Mouse (Mus musculus): ENCODE data around the gene Gm11985. TPM values are rescaled to one million over a fixed set of nuclear protein-coding genes. Genes with fewer than 3 reads are reported as not detected.

Gm11985 gene
- total and polyA plus RNA-seq, 3 experiments = not detected

- no peaks in the 10 kb centered on the region for H3K36me3 ChIP-seq (replicated peaks in 1 of 2; ENCODE audit: control insufficient read depth in 1 of 2, insufficient read depth in 1 of 2, low read length in 1 of 2)
- peaks cover 2% of the 10 kb centered on the region for H3K9me3 ChIP-seq (replicated peaks; ENCODE audit: low read length)
- in situ Hi-C loops (cut with MboI; ENCODE audit: low pct_ligation_motif_present, low pct_unique_long_range_greater_than_20kb, low sequenced_read_pairs) (loop anchor here (25.0 kb wide), 1 partner anchor 490 kb away; the partner anchor contains the start of gene Ramp3), dilution Hi-C loops (cut with MboI; ENCODE audit: extremely low pct_ligation_motif_present, extremely low pct_unique_long_range_greater_than_20kb, low sequenced_read_pairs) (no loop called here)
- no peak overlapping the region for H3K4me2 ChIP-seq (ENCODE audit: insufficient read depth, low read depth, poor library complexity, severe bottlenecking)
- TF ChIP-seq GABPA (IDR thresholded peaks at IDR 0.05; ENCODE audit: insufficient replicate concordance, low read depth, low read length) (no peak), MYC (IDR thresholded peaks at IDR 0.05; ENCODE audit: low read depth, low read length) (no peak), CHD2 (IDR thresholded peaks at IDR 0.05; ENCODE audit: low read length) (no peak), ZC3H11A (IDR thresholded peaks at IDR 0.05; ENCODE audit: low read depth, low read length) (no peak), ZNF384 (IDR thresholded peaks at IDR 0.05; ENCODE audit: low read depth, low read length) (no peak), RAD21 (IDR thresholded peaks at IDR 0.05; ENCODE audit: low read depth, low read length) (no peak), UBTF (IDR thresholded peaks at IDR 0.05; ENCODE audit: low read depth, low read length) (no peak), KAT2A (IDR thresholded peaks at IDR 0.05; ENCODE audit: insufficient replicate concordance, low read length) (no peak), ZKSCAN1 (IDR thresholded peaks at IDR 0.05; ENCODE audit: borderline replicate concordance, low read depth, low read length) (no peak), CTCF (conservative IDR thresholded peaks at IDR 0.05 in 1 of 2, IDR thresholded peaks at IDR 0.05 in 1 of 2; ENCODE audit: low read depth in 2 of 2, low read length in 2 of 2) (no peak)
- no peaks in the 10 kb centered on the region for H3K79me2 ChIP-seq (replicated peaks; ENCODE audit: control insufficient read depth, extremely low read depth, insufficient read depth, poor library complexity, severe bottlenecking)
- no peak overlapping the region for H3K9ac ChIP-seq (ENCODE audit: insufficient read depth, low read depth)
- no peaks in the 10 kb centered on the region for H3K4me1 ChIP-seq (ENCODE audit: control insufficient read depth in 1 of 2, insufficient read depth in 2 of 2)
- no peak overlapping the region for H3K27ac ChIP-seq (ENCODE audit: insufficient read depth, low read depth)
- H3K27me3 ChIP-seq (replicated peaks) = peaks cover 82% of the 10 kb centered on the region
- no peak for DNase-seq (ENCODE audit: extremely low read depth)
- H3K4me3 ChIP-seq (replicated peaks in 1 of 3; ENCODE audit: low read depth in 2 of 3, low read length in 2 of 3, poor library complexity in 1 of 3) = no peak overlapping the region
Measured at GRCm38 (mm10) chr11:7152371-7152770, 36.0 kb downstream of the Gm11985 start.

GRCm38 (mm10) chr11:7150511-7150910, 37.9 kb downstream of the Gm11985 start:
- peaks cover 84% of the 10 kb centered on the region for H3K27me3 ChIP-seq (replicated peaks)
- no peak overlapping the region for H3K4me3 ChIP-seq (replicated peaks in 1 of 3; ENCODE audit: low read depth in 2 of 3, low read length in 2 of 3, poor library complexity in 1 of 3)
- H3K9ac ChIP-seq (ENCODE audit: insufficient read depth, low read depth) = no peak overlapping the region
- no peaks in the 10 kb centered on the region for H3K36me3 ChIP-seq (replicated peaks in 1 of 2; ENCODE audit: control insufficient read depth in 1 of 2, insufficient read depth in 1 of 2, low read length in 1 of 2)
- no peaks in the 10 kb centered on the region for H3K79me2 ChIP-seq (replicated peaks; ENCODE audit: control insufficient read depth, extremely low read depth, insufficient read depth, poor library complexity, severe bottlenecking)
- H3K4me1 ChIP-seq (ENCODE audit: control insufficient read depth in 1 of 2, insufficient read depth in 2 of 2) = no peaks in the 10 kb centered on the region
- peaks cover 2% of the 10 kb centered on the region for H3K9me3 ChIP-seq (replicated peaks; ENCODE audit: low read length)
- H3K4me2 ChIP-seq (ENCODE audit: insufficient read depth, low read depth, poor library complexity, severe bottlenecking) = no peak overlapping the region
- dilution Hi-C loops (cut with MboI; ENCODE audit: extremely low pct_ligation_motif_present, extremely low pct_unique_long_range_greater_than_20kb, low sequenced_read_pairs) = no loop called here
- H3K27ac ChIP-seq (ENCODE audit: insufficient read depth, low read depth) = no peak overlapping the region
- no peak for DNase-seq (ENCODE audit: extremely low read depth)
- TF ChIP-seq ELF1 (IDR thresholded peaks at IDR 0.05; ENCODE audit: low read depth, low read length) (no peak), MXI1 (IDR thresholded peaks at IDR 0.05; ENCODE audit: low read depth, low read length) (no peak), CTCF (conservative IDR thresholded peaks at IDR 0.05 in 1 of 2, IDR thresholded peaks at IDR 0.05 in 1 of 2; ENCODE audit: low read depth in 2 of 2, low read length in 2 of 2) (no peak), JUN (IDR thresholded peaks at IDR 0.05; ENCODE audit: insufficient read depth, low read depth, low read length) (no peak), RAD21 (IDR thresholded peaks at IDR 0.05; ENCODE audit: low read depth, low read length) (no peak), PAX5 (IDR thresholded peaks at IDR 0.05; ENCODE audit: low read length) (no peak), E2F4 (IDR thresholded peaks at IDR 0.05; ENCODE audit: insufficient replicate concordance, low read depth, low read length) (no peak), NELFE (IDR thresholded peaks at IDR 0.05; ENCODE audit: low read depth, low read length) (no peak), EP300 (IDR thresholded peaks at IDR 0.05; ENCODE audit: low read length) (no peak), TCF12 (IDR thresholded peaks at IDR 0.05; ENCODE audit: low read depth, low read length) (no peak), CHD2 (IDR thresholded peaks at IDR 0.05; ENCODE audit: low read length) (no peak), USF1 (IDR thresholded peaks at IDR 0.05; ENCODE audit: low read depth, low read length) (no peak), ZMIZ1 (IDR thresholded peaks at IDR 0.05; ENCODE audit: low read depth, low read length) (no peak), GABPA (IDR thresholded peaks at IDR 0.05; ENCODE audit: insufficient replicate concordance, low read depth, low read length) (no peak), NRF1 (IDR thresholded peaks at IDR 0.05; ENCODE audit: low read depth, low read length) (no peak)
- in situ Hi-C loops (cut with MboI; ENCODE audit: low pct_ligation_motif_present, low pct_unique_long_range_greater_than_20kb, low sequenced_read_pairs) = loop anchor here (25.0 kb wide), 1 partner anchor 488 kb away; the partner anchor contains the start of gene Ramp3
